Mouse (Mus musculus) neural tube, embryonic 11.5 days (tissue): Measurements from ENCODE around the gene Camta1. TPM values are rescaled to one million over a fixed set of nuclear protein-coding genes. Genes with fewer than 3 reads are reported as not detected.

ENCODE experiments used
- ATAC-seq: fragments of 200-750 bp; cut with Nextera tagmentation; 2 replicates; pipeline ENCODE4 v1.8.0; 2017; ENCODE audit warnings: moderate number of reproducible peaks, mild to moderate bottlenecking, moderate TSS enrichment, moderate library complexity; ENCODE audit not compliant: insufficient read depth, low FRiP score, low TSS enrichment
- DNase-seq: peaks from one replicate; pipeline ENCODE4 v3.0.0-alpha.2; 2015; ENCODE audit warnings: low spot score
- H3K27ac ChIP-seq: fragments of 300-500 bp; sonication (generic); 2 replicates; pipeline ENCODE4 v1.5.1; 2014; ENCODE audit warnings: low read depth, mild to moderate bottlenecking, low read length
- H3K27me3 ChIP-seq: fragments of 300-500 bp; sonication (generic); 2 replicates; pipeline ENCODE4 v1.6.1; 2014; ENCODE audit warnings: mild to moderate bottlenecking, low read length, mixed read lengths; ENCODE audit not compliant: control insufficient read depth, insufficient read depth
- H3K36me3 ChIP-seq: fragments of 300-500 bp; sonication (generic); 2 replicates; pipeline ENCODE4 v1.6.1; 2014; ENCODE audit warnings: mild to moderate bottlenecking, low read length, moderate library complexity, mixed read lengths; ENCODE audit not compliant: control insufficient read depth, insufficient read depth
- H3K4me1 ChIP-seq: fragments of 300-500 bp; sonication (generic); 2 replicates; pipeline ENCODE4 v1.6.1; 2014; ENCODE audit warnings: low read length, mixed read lengths; ENCODE audit not compliant: control insufficient read depth, insufficient read depth
- H3K4me2 ChIP-seq: fragments of 300-500 bp; sonication (generic); 2 replicates; pipeline ENCODE4 v1.6.1; 2014; ENCODE audit warnings: low read depth, mild to moderate bottlenecking, moderate library complexity
- H3K4me3 ChIP-seq: fragments of 300-500 bp; sonication (generic); 2 replicates; pipeline ENCODE4 v1.5.1; 2014; ENCODE audit warnings: low read depth, low read length
- H3K9ac ChIP-seq: fragments of 300-500 bp; sonication (generic); 2 replicates; pipeline ENCODE4 v1.6.1; 2014; ENCODE audit warnings: mild to moderate bottlenecking, low read length
- H3K9me3 ChIP-seq: fragments of 300-500 bp; sonication (generic); 2 replicates; pipeline ENCODE4 v1.6.1; 2016; ENCODE audit warnings: low read length; ENCODE audit not compliant: control insufficient read depth
- WGBS: fragments of 180-500 bp; shearing (Covaris S2); extraction: QIAGEN DNeasy Blood & Tissue Kit; methylation state at CpG from one replicate; pipeline ENCODE4 v1.1.7; 2014; 5-methylcytosine and 5-hydroxymethylcytosine counted together
- polyA plus RNA-seq: library from polyadenylated mRNA; unstranded; fragments of >200 nt; fragmentation: Nextera tagmentation; extraction: Ambion mirVana; gene quantifications from 2 replicates; pipeline ENCODE4 v1.2.1, GENCODE M21; 2014

Gene Camta1
- polyA plus RNA-seq, 1 experiment from 2014 or later: 131 TPM

DNA sequence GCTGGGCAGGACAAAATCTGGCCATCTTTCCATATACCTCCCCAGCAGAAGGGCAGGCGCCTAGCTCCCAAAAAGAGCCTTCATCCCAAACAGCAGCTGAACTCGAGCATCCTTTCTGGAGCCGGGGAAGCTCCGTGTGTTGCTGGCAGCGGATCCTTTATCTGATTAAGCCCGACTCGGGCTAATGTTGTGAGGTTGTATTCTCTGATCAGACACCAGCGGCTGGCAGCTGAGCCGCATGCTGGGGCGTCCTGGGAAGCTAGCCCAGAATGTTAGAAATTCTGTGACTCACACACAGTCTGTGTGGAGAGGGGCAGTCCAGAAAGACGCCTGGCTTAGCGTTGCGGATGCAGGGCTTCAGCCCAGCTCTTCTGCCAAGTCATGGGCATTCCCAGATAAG lies 586.4 kb downstream of the Camta1 start:
- no peak overlapping the region for H3K9ac ChIP-seq
- H3K27me3 ChIP-seq: no peaks in the 10 kb centered on the region
- H3K27ac ChIP-seq: no peak overlapping the region
- WGBS: 77% methylated on average over 13 of the region's 13 CpGs
- H3K9me3 ChIP-seq: no peaks in the 10 kb centered on the region
- DNase-seq (no peak), ATAC-seq (no peak)
- no peak overlapping the region for H3K4me3 ChIP-seq
- no peaks in the 10 kb centered on the region for H3K4me1 ChIP-seq
- no peaks in the 10 kb centered on the region for H3K36me3 ChIP-seq
- H3K4me2 ChIP-seq: no peak overlapping the region

GRCm38 (mm10) chr4:151263786-151264414 lies 597.8 kb downstream of the Camta1 start:
- H3K9me3 ChIP-seq: no peaks in the 10 kb centered on the region

GRCm38 (mm10) chr4:151263052-151263451 lies 598.6 kb downstream of the Camta1 start:
- Histone ChIP-seq H3K9ac (no peak overlapping the region), H3K27me3 (no peaks in the 10 kb centered on the region), H3K4me1 (peaks cover 8% of the 10 kb centered on the region), H3K27ac (no peak overlapping the region), H3K36me3 (no peaks in the 10 kb centered on the region), H3K9me3 (no peaks in the 10 kb centered on the region), H3K4me2 (no peak overlapping the region), H3K4me3 (no peak overlapping the region)
- ATAC-seq (no peak), DNase-seq (no peak)
- WGBS: 68% methylated on average over 7 of the region's 7 CpGs

More at GRCm38 (mm10) chr4:151263786-151264414, 597.8 kb downstream of the Camta1 start:
- H3K4me3 ChIP-seq: no peak overlapping the region
- H3K36me3 ChIP-seq: no peaks in the 10 kb centered on the region
- DNase-seq: peak; percentile 25
- no peak for ATAC-seq
- no peak overlapping the region for H3K27ac ChIP-seq
- 53% methylated on average over 14 of the region's 14 CpGs for WGBS
- H3K9ac ChIP-seq: no peak overlapping the region
- no peak overlapping the region for H3K4me2 ChIP-seq
- peaks cover 8% of the 10 kb centered on the region for H3K4me1 ChIP-seq
- H3K27me3 ChIP-seq: no peaks in the 10 kb centered on the region

DNA sequence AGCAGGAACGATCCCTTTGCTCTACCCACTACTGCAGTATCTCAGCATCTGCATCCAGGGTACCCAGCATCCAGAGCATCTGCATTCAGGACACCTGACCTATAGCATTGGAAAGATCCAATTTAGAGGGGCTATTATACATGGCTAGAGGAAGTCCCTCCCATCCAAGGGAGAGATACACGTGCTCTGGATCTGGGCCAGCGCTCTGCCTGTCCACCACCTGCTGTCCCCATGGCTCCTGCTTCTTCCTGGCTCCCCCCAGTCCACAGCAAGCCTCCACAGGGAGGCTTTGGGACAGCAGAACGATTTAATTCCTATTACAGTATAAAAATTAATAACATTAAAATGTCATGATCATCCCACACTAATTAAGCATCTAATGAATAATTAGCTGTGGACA lies 605.1 kb downstream of the Camta1 start:
- Histone ChIP-seq H3K4me3 (no peak overlapping the region), H3K36me3 (no peaks in the 10 kb centered on the region), H3K27ac (no peak overlapping the region), H3K9ac (no peak overlapping the region), H3K4me1 (0 out of 2 replicates have a peak, but pooled peaks cover 4% of the 10 kb centered on the region), H3K9me3 (no peaks in the 10 kb centered on the region), H3K4me2 (no peak overlapping the region), H3K27me3 (no peaks in the 10 kb centered on the region)
- WGBS: 66% methylated on average over 4 of the region's 4 CpGs
- no peak for DNase-seq
- no peak for ATAC-seq

DNA sequence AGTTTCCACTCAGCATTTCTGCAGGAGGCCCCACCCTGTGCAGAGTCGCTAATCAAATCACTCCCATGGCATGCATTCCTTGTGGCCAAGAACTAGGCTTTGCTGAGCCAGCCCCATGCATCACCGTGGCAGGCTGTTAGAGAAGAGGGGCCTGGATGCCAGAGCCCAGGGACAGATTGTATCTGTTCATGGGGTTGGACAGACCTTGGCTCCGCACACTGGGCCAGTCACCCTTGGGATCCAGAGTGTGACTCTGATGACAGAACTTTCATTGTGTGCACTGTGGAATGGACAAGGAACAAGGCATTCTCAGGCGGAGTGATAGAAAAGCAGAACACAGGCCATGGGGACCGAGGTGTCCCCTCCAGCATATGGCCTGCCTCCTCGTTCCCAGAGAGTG lies 610.9 kb downstream of the Camta1 start:
- Histone ChIP-seq H3K27me3 (no peaks in the 10 kb centered on the region), H3K9ac (no peak overlapping the region), H3K27ac (no peak overlapping the region), H3K36me3 (no peaks in the 10 kb centered on the region), H3K9me3 (no peaks in the 10 kb centered on the region), H3K4me1 (no peaks in the 10 kb centered on the region), H3K4me3 (no peak overlapping the region), H3K4me2 (no peak overlapping the region)
- DNase-seq (no peak), ATAC-seq (no peak)
- 91% methylated on average over 6 of the region's 6 CpGs for WGBS

- Histone ChIP-seq H3K27ac (no peak overlapping the region), H3K27me3 (no peaks in the 10 kb centered on the region), H3K4me2 (no peak overlapping the region), H3K36me3 (no peaks in the 10 kb centered on the region), H3K9ac (no peak overlapping the region), H3K4me3 (no peak overlapping the region), H3K4me1 (peaks cover 5% of the 10 kb centered on the region; the same call in 1 of the 2 replicates), H3K9me3 (no peaks in the 10 kb centered on the region)
- DNase-seq (no peak), ATAC-seq (no peak)
- 72% methylated on average over 7 of the region's 7 CpGs for WGBS
These were observed 616.4 kb downstream of the Camta1 start for GRCm38 (mm10) chr4:151245068-151245797.

DNA sequence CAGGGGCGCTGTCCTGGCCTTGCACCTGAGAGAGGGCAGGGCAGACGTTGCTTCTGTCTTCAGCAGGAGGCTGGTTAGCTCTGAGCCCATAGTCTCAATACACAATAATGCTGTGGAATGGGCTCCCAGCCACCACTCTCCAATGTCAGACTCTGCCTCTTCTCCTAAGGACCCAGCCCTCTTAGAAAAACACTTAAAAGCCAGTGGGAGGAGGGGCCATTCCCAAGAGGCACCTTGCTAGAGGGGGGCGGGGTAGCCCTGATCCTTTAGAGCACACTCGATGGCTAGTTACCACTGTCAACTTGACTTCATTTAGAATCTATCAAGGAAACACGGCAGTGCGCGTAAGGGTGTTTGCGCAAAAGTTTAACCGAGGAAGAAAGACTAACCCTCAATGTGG lies 618.2 kb downstream of the Camta1 start:
- H3K27ac ChIP-seq: no peak overlapping the region
- no peak for ATAC-seq
- no peak overlapping the region for H3K4me2 ChIP-seq
- WGBS: 56% methylated on average over 9 of the region's 9 CpGs
- H3K4me1 ChIP-seq: peaks cover 5% of the 10 kb centered on the region; the same call in 1 of the 2 replicates
- H3K27me3 ChIP-seq: no peaks in the 10 kb centered on the region
- DNase-seq: no peak
- no peak overlapping the region for H3K4me3 ChIP-seq
- no peak overlapping the region for H3K9ac ChIP-seq
- no peaks in the 10 kb centered on the region for H3K9me3 ChIP-seq
- no peaks in the 10 kb centered on the region for H3K36me3 ChIP-seq

- Histone ChIP-seq H3K4me1 (peaks cover 5% of the 10 kb centered on the region; the same call in 1 of the 2 replicates), H3K4me3 (no peak overlapping the region), H3K9me3 (no peaks in the 10 kb centered on the region), H3K27ac (no peak overlapping the region), H3K4me2 (no peak overlapping the region), H3K36me3 (no peaks in the 10 kb centered on the region), H3K27me3 (no peaks in the 10 kb centered on the region), H3K9ac (no peak overlapping the region)
- ATAC-seq: no peak
- no peak for DNase-seq
- 23% methylated on average over 12 of the region's 12 CpGs for WGBS
These were observed 618.9 kb downstream of the Camta1 start for GRCm38 (mm10) chr4:151242751-151243150.

DNA sequence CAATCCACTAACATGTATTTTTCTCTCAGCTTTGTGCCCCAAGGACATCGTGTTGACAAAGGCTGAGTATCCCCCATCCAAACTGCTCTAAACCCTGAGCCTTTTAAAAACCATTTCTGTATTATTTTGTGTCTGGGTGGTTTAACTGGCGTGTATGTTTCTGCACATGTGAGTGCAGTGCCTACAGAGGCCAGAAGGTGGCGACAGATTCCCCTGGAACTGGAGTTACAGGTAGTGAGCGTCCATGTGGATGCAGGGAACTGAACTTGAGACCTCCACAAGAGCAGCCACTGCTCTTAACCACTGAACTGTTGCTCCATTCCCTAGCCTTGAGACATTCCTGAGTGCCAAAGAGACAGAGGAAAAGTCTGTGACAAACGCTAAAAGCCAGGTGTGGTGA lies 621.2 kb downstream of the Camta1 start:
- H3K27ac ChIP-seq: no peak overlapping the region
- DNase-seq (no peak), ATAC-seq (no peak)
- WGBS: 80% methylated on average over 5 of the region's 5 CpGs
- no peak overlapping the region for H3K4me3 ChIP-seq
- peaks cover 5% of the 10 kb centered on the region; the same call in 1 of the 2 replicates for H3K4me1 ChIP-seq
- H3K36me3 ChIP-seq: no peaks in the 10 kb centered on the region
- no peaks in the 10 kb centered on the region for H3K9me3 ChIP-seq
- H3K9ac ChIP-seq: no peak overlapping the region
- H3K27me3 ChIP-seq: no peaks in the 10 kb centered on the region
- no peak overlapping the region for H3K4me2 ChIP-seq
